Mouse (Mus musculus) MN1 (cell line): ENCODE data around the gene Dnaaf2.

Experiments
- DNase-seq: peaks from one replicate; pipeline ENCODE4 v3.0.0-alpha.2; 2016; ENCODE audit warnings: low spot score

Dnaaf2 gene

DNA sequence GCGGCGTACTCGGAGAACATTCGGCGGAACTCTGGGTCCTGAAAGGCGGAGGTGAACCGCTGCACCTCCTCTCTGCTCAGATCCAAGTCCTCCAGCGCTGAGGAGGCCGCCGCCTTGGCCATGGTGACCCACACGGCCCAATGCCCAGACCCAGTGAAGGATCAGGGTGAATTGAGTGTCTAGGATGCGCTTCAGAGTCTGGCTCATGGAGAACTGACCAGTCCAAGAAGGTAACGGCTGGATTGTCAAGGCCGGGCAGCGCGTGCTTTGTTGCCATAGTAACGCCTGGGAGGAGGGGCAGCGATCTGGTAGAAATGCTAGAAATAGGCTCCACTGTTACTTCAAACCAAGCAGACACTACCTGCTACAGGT, at the start of gene Dnaaf2:
TSS of gene Dnaaf2 (minus strand) at position 266 of the 372 bp plus-strand sequence.
- peak; percentile 96 for DNase-seq

DNA sequence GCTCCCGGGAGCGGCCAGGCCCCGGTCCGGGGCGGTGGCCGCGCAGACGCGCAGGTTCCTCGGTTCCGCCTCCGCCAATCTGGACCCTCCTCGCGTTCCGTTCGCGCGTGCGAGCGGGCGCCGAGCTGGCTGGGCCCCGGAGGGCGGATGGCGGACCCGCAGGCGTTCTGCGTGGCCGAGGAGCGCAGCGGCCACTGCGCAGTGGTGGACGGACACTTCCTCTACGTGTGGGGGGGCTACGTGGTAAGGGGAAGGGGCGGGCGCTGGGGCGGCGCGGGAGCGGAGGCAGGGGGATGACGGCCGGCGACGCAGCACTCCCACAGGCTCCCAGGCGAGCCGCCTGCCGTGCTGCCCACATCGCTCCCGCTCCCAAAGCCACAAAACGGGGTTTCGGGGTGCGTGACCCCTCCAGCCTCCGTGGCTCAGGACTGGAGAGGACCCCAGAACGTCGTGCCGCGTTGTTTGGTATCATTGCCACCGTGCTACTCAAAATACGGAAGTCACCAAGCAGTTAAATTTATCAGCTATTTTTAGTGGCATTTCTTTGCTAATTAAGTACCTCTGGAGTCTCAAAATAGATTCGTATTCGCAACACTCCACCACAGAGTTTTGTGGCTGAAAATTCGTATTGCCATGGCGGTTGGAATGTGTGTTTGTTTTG, 43.7 kb upstream of the Dnaaf2 start:
- DNase-seq, result peak; percentile 67

DNA sequence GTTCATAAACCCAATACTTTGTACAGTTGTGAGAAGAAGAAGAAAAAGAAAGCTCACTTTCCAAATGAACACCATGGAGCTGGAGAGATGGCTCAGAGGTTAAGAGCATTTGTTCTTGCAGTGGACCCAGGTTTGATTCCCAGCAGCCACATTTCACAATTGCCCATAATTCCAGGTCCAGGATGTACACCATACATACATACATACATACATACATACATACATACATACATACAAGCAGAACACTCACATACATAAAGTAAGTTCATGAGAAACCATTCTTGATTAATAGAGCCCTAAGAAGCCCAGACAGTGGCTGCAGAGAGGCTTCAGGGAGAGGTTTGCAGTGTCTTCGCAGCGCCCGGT, 43.2 kb upstream of the Dnaaf2 start:
- no peak for DNase-seq

DNA sequence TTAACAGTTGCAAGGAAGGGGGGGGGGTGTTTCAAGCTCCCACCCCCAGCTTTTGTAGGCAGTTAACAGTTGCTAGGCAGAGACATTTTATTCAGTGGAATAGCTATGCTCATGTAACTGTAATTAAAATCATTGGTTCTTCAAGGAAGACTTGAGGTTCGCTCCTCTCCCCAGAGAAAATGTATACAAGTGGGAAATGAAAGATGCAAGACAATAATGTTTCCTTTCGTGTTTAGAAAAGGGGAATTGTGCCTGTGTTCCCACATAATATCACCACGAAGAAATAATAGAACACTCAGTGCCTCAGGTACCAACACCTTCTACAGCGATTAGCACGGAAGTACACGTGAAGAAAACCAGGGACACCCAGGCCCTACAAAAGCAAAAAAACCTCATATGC, 42.6 kb upstream of the Dnaaf2 start, which contains the start of gene Klhdc1:
TSS of gene Klhdc1 (plus strand) at position 301 of the 400 bp plus-strand sequence.
- no peak for DNase-seq

DNA sequence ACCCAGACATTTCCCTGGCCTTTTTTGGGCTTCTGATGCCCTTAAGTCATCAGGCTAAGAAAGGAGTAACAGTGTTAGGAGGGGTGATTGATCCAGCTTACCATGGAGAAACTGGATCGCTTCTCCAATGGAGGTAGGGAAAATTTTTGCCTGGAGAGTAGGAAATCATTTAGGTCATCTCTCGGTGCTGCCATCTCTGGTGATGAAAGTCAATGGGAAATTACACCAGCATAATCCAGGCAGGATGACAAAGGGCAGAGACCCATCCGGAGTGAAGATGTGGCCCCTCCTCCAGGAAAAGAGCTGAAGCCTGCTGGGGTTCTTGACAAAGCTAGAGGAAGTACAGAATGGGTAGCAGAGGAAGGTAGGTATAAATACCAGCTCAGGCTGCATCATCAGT, 40.1 kb upstream of the Dnaaf2 start:
- peak; percentile 55 for DNase-seq

DNA sequence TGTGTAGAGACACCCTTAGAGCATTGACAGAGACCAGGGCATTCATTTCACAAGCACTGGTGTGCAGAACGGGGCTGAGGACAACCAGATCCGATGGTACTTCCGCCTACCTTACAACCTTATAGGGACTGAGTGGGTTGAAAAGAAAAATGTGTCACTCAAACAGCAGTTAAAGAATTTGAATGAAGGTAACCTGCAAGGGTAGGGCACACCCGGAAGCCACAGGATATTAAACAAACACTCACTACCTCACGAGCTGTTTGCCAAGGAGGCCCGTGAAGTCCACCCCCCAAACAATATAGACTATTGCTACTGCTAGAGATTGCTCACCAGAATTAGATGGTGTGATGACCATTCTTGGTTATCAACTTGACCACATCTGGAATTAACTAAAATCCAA, 37.6 kb upstream of the Dnaaf2 start:
- DNase-seq, result no peak

DNA sequence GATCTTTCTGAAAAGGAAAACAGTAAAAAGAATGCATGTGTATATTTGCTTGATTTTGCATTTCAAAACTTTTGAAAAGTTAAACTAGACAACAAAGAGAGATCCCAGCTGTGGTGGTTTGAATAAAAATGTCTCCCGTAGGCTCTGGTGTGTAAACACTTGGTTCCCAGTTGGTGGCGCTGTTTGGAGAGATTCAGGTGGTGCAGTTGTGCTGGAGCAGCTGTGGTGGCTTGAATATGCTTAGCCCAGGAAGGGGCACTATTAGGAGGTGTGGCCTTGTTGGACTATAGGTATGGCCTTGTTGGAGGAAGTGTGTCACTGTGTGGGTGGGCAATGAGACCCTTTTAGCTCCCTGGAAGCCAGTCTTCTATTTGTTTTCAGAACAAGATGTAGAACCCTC, 31.0 kb upstream of the Dnaaf2 start:
- no peak for DNase-seq

DNA sequence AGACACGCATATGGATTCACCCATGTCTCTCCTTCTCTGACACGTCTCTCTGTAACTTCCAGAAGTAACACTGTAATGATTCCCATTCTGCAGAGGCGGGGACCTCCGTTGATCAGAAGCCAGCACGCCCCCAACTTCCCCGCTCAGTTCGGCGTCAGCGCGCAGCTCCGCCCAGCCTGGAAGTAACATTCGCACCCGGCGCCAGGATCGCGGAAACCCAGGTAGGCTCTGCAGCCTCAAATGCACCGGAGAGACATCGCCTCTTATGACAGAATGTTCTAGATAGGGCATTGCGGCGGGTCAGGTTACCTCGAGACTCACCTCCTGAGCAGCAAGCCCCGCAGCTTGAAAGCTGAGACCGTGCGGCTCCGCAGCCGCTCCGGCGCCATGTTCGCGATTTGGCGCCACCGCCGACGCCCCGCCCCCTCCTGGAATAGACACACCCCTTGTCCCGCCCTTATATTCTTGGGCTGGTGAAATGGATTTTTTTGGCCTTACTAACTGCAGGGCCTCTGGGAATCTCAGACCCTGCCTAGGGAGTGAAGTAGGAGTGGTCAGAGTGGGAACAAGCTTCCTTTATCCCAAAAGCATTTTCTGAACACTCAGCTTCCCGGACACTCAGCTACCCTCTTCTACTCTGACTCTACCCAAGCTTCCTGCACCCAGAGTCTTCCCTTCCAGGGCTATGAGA, 29.7 kb upstream of the Dnaaf2 start, which contains the start of gene Pole2:
TSS of gene Pole2 (minus strand) at position 420 of the 691 bp plus-strand sequence.
- DNase-seq, result peak; percentile 97

DNA sequence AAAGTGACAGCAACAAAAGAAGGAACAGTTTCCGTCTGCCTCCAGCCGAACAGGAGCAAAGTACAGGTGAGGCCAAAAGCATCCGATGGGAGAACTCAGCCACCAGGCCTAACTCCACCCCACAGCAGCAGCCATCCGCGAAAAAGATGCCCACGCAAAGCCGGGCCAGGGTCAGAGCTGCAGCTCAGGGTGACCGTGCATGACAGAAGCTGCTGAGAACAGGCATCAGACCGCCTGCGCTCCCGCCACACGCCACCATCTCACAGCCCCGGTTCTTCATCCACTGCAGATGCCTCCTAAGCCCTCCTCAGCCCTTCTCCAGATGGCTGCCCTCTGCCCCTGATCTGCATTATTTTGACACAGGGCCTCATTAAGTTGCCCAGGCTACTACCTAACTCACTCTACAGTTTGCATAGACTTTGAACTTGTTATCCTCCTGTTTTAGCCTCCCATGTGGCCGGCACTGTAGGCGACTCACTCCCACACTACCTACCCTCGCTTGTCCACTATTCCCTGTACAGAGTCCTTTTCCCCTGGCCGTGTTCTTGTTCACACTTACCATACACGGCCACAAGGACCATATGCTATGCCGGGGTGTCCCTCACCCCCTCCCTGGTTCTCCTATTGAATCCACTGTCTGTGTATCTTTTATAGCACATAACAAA, 22.5 kb upstream of the Dnaaf2 start:
- DNase-seq, result no peak

DNA sequence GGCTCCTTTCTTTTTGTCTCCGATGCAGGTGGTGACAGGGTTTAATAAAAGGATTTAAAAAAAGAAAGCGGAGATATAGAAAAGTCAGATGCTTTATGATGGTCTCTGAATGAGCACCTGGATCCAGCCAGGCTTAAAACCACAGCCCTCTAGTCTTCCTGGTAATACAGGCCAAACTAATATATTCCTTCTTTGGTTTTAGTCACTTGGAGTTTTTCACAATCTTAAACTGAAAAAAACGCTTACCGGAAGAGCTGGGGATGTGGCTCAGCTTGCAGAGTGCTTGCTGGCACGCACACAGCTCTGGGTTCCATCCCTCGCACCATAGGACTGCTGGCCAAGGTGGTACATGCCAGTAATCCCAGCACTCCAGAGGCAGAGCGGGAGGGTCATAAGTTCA, 18.4 kb upstream of the Dnaaf2 start:
- no peak for DNase-seq

DNA sequence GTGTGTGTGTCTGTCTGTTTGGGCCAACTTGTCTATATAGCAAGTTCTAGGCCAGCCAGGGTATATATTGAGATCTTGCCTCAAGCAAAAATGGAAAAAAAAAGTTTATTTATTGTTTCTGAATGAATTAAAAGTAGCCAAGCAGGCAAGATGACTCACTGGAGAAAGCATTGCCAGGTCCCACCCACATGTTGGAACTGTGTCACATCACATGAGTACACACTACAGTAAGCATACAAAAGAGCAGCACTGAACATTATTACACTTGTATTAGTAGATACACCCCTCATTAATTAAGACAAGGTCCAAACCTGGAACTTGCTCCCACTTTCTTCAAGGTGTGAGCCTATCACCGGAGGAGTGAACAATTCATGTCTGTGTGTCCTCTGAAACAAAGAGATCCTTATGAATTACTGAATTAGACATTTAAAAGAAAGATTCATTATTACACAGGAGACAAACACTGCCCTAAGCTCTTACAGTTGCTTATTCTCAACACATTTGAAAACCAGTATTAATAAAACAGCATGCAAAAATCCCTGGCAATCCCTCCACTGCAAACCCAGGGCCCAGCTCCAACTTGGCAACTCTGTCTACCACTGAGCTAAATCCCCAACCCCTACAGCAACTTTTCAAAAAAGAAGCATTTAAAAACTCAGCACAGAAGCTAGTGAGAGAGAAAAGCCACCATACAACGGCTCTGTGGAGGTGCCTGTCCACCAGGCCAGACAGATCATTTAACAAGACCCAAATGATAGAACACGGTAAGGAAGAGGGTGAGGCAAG, 17.0 kb upstream of the Dnaaf2 start:
- no peak for DNase-seq

DNA sequence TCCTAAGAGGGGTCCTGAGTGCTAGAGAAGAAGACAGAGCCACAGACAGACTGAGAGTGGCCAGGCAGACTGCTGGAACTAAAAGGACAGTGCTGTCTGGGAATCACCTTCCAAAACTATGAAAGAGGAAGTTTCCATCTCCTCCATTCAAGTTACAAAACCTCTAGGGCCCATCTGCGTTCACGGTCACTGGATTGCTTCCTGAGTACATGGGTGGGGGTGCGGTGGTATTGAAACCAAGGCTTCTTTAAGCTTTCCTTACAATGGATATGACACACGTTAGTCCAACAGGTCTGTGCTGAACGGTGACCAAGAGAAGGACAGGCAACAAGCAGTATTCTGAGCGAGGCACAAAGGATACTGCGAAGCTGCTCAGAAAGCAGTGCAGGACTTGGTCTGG, 16.2 kb upstream of the Dnaaf2 start:
- no peak for DNase-seq

DNA sequence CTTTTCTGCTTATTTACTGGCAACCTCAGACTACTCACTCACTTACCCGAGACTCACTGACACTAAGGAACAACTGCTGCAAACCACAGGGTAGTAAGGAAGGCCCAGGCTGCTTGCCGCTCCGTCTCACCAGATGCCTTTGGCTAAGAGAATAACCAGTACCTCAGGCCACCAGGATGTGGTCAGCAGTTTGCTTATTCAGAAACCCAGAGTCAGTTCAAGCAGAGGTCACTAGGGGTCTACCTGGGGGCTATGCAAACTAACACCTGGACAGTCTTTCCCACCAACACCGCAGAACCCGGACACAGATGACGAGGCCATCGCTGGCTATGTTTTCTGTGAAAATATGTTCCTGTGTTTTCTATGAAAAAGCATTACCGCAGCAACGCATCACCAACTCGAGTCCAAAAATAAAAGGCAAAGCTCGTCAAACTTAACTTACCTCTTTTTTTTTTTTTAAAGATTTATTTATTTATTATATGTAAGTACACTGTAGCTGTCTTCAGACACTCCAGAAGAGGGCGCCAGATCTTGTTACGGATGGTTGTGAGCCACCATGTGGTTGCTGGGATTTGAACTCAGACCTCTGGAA, 15.1 kb upstream of the Dnaaf2 start:
- DNase-seq, result no peak

DNA sequence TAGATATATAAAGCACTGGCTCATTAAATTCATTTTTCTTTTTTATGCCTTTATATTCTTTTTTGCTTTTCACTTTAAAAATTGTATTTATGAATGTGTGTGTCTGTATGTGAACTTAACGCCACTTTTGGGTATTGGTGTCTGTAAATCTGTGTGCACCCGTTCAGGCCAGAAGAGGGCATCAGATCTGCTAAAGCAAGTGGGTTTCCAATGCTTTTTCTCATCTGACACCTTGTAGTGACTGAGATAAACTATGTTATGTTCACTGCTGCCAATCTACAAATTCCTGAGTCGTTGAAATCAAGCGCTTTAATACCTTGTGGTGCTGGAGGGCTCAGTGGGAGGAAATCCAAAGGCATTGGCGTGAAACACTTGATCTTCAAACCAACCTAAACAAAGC, 12.8 kb upstream of the Dnaaf2 start:
- no peak for DNase-seq

DNA sequence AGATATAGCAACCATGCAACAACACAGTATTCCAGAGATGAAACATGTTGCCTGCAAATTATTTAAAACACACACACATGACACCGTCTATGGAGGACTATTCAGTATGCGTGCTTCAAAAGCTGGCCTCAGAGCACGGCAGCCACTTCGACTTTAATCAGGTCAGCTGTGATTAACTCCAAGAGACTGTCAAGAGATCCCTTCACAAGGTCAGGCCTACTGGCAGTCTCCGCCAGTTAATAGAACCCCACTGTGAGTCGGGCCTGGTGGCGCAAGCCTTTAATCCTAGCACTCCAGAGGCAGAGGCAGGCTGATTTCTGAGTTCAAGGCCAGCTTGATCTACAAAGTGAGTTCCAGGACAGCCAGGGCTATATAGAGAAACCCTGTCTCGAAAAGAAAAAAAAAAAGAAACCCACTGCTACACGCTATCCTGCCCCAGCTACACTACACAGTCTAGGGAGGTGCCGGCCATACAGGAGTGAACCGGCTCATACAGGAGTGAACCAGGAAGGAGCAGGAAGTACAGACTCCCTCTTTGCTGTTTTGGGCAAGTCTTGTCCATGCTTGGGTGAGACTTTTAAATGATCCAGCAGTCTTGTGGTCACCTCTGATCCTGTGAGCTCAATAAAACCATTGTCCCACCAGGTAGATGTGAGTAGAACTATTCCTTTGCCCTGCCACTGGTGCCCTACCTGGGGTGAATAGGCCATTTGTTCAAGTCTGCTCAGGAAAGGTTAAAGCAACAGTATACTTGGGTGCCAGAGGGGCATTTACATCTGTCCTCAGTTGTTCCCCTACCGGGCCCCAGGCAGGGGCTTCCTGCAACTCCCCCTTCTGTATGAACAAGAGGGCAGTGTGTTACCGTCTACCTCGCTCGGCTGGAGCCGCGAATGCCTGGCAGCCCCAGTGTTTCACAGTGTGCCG, 12.1 kb upstream of the Dnaaf2 start:
- no peak for DNase-seq

DNA sequence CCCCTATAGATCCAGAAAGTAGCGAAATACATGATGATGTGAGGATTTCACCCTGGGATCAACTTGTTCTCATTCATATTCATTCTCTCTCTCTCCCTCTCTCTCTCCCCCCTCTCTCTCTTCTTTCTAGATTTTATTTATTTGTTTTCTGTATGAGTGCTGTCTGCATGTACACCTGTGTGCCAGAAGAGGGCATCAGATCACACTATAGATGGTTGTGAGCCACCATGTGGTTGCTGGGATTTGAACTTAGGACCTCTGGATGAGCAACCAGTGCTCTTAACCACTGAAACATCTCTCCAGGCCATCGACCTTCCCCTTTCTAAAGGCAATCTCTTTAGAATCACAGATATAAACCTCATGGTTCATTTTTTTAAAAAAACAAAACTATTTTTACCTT, 10.3 kb upstream of the Dnaaf2 start:
- DNase-seq, result no peak

DNA sequence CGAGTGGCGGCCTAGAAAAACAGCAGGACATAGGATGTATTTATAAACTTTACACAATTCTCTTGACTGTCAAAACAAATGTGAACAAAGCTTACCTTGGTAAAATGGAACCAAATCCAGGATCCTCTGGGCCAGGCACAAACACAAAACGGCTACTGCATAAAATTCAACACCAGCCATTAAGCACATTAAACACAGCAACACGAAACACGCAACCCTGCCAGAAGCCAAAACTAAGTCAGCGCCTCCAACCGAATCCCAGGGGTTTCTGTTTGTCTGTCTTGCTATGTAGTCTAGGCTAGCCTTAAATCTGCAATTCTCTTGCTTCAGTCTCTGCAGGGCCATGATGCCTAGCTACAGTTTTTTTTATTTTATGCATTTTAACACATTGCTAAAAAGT, 9.7 kb upstream of the Dnaaf2 start:
- no peak for DNase-seq

DNA sequence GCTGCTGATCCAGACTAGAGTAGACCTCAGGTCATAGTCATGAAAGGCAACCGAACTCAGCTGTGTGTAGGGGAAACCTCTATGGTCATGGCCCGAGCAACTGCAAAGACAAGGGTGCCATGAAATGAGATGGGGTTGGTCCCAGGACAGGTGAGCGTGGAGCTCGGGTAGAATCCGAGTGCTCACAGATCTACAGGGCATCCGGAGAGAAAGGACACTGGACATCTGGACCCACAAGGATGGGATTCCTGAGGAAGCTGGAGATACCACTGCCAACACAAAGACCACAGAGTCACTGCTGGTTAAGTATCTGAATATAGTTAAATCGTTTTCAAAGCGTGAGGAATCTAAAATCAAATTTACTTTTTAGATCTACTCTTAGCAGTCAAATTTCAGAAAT, 9.2 kb upstream of the Dnaaf2 start:
- DNase-seq, result no peak

DNA sequence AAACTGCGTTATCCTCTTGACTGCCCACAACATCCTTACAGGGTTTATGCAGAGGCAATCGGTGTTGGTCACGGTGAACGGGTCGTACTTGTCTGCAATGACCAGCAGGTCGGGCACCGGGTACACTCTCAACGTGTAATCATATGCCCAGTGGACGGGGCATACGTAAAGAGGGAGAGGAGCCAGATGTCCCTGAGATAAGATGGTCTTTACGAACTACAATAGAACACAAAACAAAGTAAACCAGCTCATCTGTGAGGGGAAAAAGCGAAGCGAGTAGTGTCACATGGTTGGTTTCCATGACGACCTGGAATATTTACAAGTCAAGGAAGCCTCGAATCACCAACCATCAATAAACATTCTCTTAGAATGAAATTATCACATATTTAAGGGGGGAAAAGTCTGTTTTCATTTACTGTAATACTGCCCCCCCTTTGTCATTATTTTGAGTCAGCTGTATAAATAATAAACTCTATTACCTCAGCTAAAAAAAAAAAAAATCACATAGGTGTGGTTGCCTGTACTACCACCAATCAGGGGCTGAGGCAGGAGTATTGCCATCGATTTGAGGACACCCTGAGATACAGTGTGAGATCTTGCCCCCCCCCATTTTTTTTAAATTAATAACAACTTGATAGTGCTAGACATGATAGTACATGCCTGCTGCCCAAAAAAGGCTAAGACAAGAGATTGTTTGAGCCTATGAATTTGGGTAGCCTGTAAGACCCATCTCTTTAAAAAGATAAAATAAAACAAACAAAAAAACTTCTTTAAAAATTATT, 6.0 kb upstream of the Dnaaf2 start, which contains the start of gene Gm49384:
TSS of gene Gm49384 (minus strand) at position 216 of the 782 bp plus-strand sequence.
- DNase-seq, result peak; percentile 58

DNA sequence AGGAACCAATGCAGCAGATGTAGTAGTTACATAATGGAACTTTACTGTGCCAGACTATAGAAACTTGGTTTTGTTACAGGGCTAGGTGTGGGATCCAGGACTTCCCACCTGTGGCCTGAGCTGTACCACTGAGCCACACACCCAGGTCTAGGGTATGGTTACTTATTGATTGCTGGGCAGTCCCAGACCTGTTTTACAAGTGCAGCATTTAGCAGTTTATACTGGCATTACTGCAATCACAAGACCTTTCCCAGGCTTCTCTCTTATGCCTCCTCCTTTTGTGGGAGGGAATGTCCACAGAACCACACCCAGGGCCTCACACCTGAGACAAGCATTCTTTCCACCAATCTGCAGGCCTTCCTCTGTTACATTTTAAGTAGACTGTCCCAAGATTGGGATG, 756 bp upstream of the Dnaaf2 start:
- DNase-seq, result no peak
